Mouse (Mus musculus): Measurements from ENCODE around the gene Gpld1.

DNA sequence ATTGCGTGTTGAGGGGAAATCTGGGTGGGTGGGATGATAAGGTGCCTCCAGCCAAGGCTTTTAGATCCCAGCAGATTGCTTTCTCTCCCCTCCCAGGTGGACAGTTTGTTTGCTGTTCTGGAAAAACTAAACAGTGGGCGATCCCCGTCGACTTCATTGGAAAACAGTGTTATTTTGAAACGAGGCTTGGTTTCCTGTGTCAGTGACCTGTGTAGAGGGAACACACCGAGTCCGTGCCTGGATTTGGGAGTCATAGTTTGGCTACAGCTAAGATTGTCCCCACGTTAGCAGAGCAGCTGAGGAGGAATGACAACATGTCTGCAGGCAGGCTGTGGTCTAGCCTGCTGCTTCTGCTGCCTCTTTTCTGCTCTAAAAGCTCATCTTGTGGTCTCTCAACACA lies 351 bp downstream of the Gpld1 start:
- TF ChIP-seq MAX (IDR thresholded peaks at IDR 0.05; ENCODE audit: low read depth) (no peak), E2F4 (IDR thresholded peaks at IDR 0.05; ENCODE audit: insufficient read depth) (no peak)
